Mouse (Mus musculus) E14TG2a.4 (cell line): Measurements from ENCODE around the gene Sptssa.

Experiments used
- CTCF ChIP-seq: conservative IDR thresholded peaks from 2 replicates; pipeline ENCODE4 v1.5.1; 2014; ENCODE audit warnings: low read length
- NANOG ChIP-seq: IDR thresholded peaks from 2 replicates; pipeline ENCODE4 v1.6.1; 2014; ENCODE audit warnings: borderline replicate concordance, low read length, mixed read lengths
- POU5F1 ChIP-seq: IDR thresholded peaks from 2 replicates; pipeline ENCODE4 v1.6.1; 2014; ENCODE audit warnings: low read length, borderline replicate concordance

DNA sequence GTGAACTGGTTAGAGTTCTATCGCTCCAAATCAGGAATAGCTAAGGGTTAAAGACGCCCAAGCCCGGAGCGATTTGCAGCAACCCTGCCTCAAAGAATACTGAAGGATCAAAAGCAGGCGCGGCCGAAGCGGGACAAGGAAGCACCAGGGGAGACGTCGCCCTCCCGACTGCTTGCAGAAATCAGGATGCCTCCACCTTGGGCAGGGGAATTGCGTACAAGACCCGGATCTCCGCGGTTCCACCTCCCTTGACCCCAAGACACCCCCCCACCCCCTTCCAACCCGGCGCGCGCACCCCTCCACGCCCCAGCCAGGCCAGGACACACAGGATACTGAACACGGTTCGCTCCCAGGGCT is 356 bp downstream of the Sptssa start:
- TF ChIP-seq CTCF, result no peak
- TF ChIP-seq POU5F1, result no peak
- no peak for TF ChIP-seq NANOG
